In the genomic region with DNA sequence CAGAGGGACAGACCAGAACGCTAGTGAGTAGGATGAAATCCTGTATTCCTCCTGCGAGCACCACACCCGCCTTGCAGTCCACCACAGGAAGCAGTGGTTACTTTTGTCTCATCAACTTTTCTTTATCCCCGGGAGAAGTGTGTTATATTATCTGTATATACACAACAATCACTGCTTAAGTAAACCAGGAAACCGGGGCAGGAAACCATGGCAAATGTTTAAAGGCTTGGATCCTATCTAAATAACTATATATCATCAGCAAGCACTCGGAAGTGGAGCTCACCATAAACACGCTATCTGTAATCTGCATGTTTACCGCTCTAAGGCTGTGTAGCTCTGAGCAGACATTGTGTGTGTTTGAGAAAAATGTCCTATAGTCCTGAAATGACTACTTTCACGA, we compare ENCODE assay signal across 24 mouse cellular contexts. TPM values are rescaled to one million over a fixed set of nuclear protein-coding genes. Genes with fewer than 3 reads are reported as not detected.
DNase-seq lines count a peak whose midpoint lies in the region; ATAC-seq and TF ChIP-seq lines count a peak whose summit lies in the region.
"Had no signal": no experiment of that assay in that cellular context is flagged by ENCODE, and none has a peak within 500 bp of the region (broad histone marks: within the 10 kb centered on the region; RNA-seq: fewer than 3 reads in every experiment).

No protein-coding gene starts in this region.

- H3K36me3 ChIP-seq in lung, embryonic 14.5 days (ENCODE audit: insufficient read depth) = peaks cover 13% of the 10 kb centered on the region
- H3K36me3 ChIP-seq in intestine, embryonic 14.5 days (ENCODE audit: control insufficient read depth, insufficient read depth, low read length) = peaks cover 26% of the 10 kb centered on the region; the same call in 1 of the 2 replicates
- H3K36me3 ChIP-seq in lung, postnatal 0 days (ENCODE audit: insufficient read depth, low read length) = no peaks in the 10 kb centered on the region
- H3K36me3 ChIP-seq: embryonic facial prominence, embryonic 15.5 days; forebrain, embryonic 10.5 days; hindbrain, embryonic 12.5 days had no signal

- peak; percentile 82 for ATAC-seq in lung, embryonic 14.5 days (ENCODE audit: insufficient read depth)
- ATAC-seq in intestine, embryonic 14.5 days (replicated peaks; ENCODE audit: low FRiP score, low TSS enrichment, low read depth) = no peak
- peak; percentile 79 for ATAC-seq in lung, postnatal 0 days
- ATAC-seq in megakaryocyte-erythroid progenitor cell, adult 5-6 weeks (replicated peaks; ENCODE audit: low FRiP score, low TSS enrichment, poor library complexity, severe bottlenecking) = no peak
- ATAC-seq: forebrain, embryonic 14.5 days had no signal

- peak; percentile 95 for TF ChIP-seq EP300 in lung, postnatal 0 days (IDR thresholded peaks at IDR 0.05)

- H3K27me3 ChIP-seq in lung, embryonic 14.5 days (ENCODE audit: insufficient read depth, low read length) = no peaks in the 10 kb centered on the region
- H3K27me3 ChIP-seq in intestine, embryonic 14.5 days (replicated peaks; ENCODE audit: control insufficient read depth, insufficient read depth, low read length) = no peaks in the 10 kb centered on the region
- no peaks in the 10 kb centered on the region for H3K27me3 ChIP-seq in lung, postnatal 0 days (replicated peaks; ENCODE audit: insufficient read depth, low read length)
- H3K27me3 ChIP-seq: CH12.LX; embryonic facial prominence, embryonic 15.5 days; heart, embryonic 13.5 days; hindbrain, embryonic 12.5 days had no signal

- no peak overlapping the region for H3K9ac ChIP-seq in lung, embryonic 14.5 days
- no peak overlapping the region for H3K9ac ChIP-seq in intestine, embryonic 14.5 days (ENCODE audit: low read length)
- no peak overlapping the region for H3K9ac ChIP-seq in lung, postnatal 0 days (replicated peaks; ENCODE audit: low read depth)
- H3K9ac ChIP-seq: embryonic facial prominence, embryonic 15.5 days; heart, embryonic 13.5 days; hindbrain, embryonic 12.5 days had no signal

- peak overlapping the region; percentile 39; the same call in 1 of the 2 replicates for H3K27ac ChIP-seq in lung, embryonic 14.5 days (ENCODE audit: low read depth)
- H3K27ac ChIP-seq in intestine, embryonic 14.5 days (ENCODE audit: low read depth) = peak overlapping the region; percentile 47; the same call in 1 of the 2 replicates
- H3K27ac ChIP-seq in lung, postnatal 0 days (ENCODE audit: low read length) = no peak overlapping the region
- H3K27ac ChIP-seq: embryonic facial prominence, embryonic 15.5 days; forebrain, embryonic 10.5 days; gastrocnemius, adult 2 months; heart, embryonic 13.5 days; hindbrain, embryonic 12.5 days had no signal

- 30% methylated on average over 9 of the region's 9 CpGs for WGBS in lung, embryonic 14.5 days
- WGBS in intestine, embryonic 14.5 days = 20% methylated on average over 9 of the region's 9 CpGs
- 32% methylated on average over 9 of the region's 9 CpGs for WGBS in lung, postnatal 0 days

- DNase-seq in lung, embryonic 14.5 days = peak; percentile 76
- no peak for DNase-seq in lung, postnatal 25 days (ENCODE audit: low spot score)
- no peak for DNase-seq in intestine, embryonic 14.5 days (ENCODE audit: low spot score)
- DNase-seq in lung, postnatal 0 days (ENCODE audit: low spot score) = peak; percentile 48
- peak; percentile 46 to 49 for DNase-seq in lung, postnatal 4 days
- no peak for DNase-seq in thymus, postnatal 0 days (ENCODE audit: low spot score)
- DNase-seq: adrenal gland, adult 2 months; adrenal gland, postnatal 25 days; cerebellum, adult 2 months; cerebellum, postnatal 14 days; embryo, embryonic 11 days; gastrocnemius, adult 2 months; gastrocnemius, postnatal 25 days; heart, postnatal 36 days had no signal

- H3K4me3 ChIP-seq in lung, embryonic 14.5 days (ENCODE audit: low read depth, low read length) = no peak overlapping the region
- no peak overlapping the region for H3K4me3 ChIP-seq in intestine, embryonic 14.5 days (ENCODE audit: low read depth, low read length)
- no peak overlapping the region for H3K4me3 ChIP-seq in lung, postnatal 0 days (ENCODE audit: low read depth, low read length)
- H3K4me3 ChIP-seq: embryonic facial prominence, embryonic 15.5 days; erythroblast, embryonic 14.5 days; forebrain, embryonic 10.5 days; gastrocnemius, adult 2 months; heart, embryonic 13.5 days; hindbrain, embryonic 12.5 days had no signal

- no peak overlapping the region for H3K4me2 ChIP-seq in lung, embryonic 14.5 days
- H3K4me2 ChIP-seq in intestine, embryonic 14.5 days (ENCODE audit: low read length) = no peak overlapping the region
- H3K4me2 ChIP-seq in lung, postnatal 0 days (replicated peaks; ENCODE audit: low read depth, low read length) = no peak overlapping the region
- H3K4me2 ChIP-seq: embryonic facial prominence, embryonic 15.5 days; heart, embryonic 13.5 days; hindbrain, embryonic 12.5 days had no signal

- no peaks in the 10 kb centered on the region for H3K9me3 ChIP-seq in lung, embryonic 14.5 days (ENCODE audit: low read depth, low read length)
- 0 out of 2 replicates have a peak, but pooled peaks cover 2% of the 10 kb centered on the region for H3K9me3 ChIP-seq in intestine, embryonic 14.5 days (ENCODE audit: control insufficient read depth, low read length)
- H3K9me3 ChIP-seq in lung, postnatal 0 days (ENCODE audit: low read length) = no peaks in the 10 kb centered on the region
- H3K9me3 ChIP-seq: embryonic facial prominence, embryonic 15.5 days; forebrain, embryonic 10.5 days; hindbrain, embryonic 12.5 days had no signal

- no peaks in the 10 kb centered on the region for H3K4me1 ChIP-seq in lung, embryonic 14.5 days (ENCODE audit: insufficient read depth)
- peaks cover 12% of the 10 kb centered on the region; the same call in 1 of the 2 replicates for H3K4me1 ChIP-seq in intestine, embryonic 14.5 days (replicated peaks; ENCODE audit: control insufficient read depth, insufficient read depth, low read length)
- H3K4me1 ChIP-seq in lung, postnatal 0 days (ENCODE audit: insufficient read depth, low read depth, low read length) = no peaks in the 10 kb centered on the region
- H3K4me1 ChIP-seq: embryonic facial prominence, embryonic 15.5 days; forebrain, embryonic 10.5 days; hindbrain, embryonic 12.5 days had no signal

- no peak for TF ChIP-seq CTCF in lung, embryonic 14.5 days (IDR thresholded peaks at IDR 0.05; ENCODE audit: low read depth)
- TF ChIP-seq CTCF in lung, postnatal 0 days (IDR thresholded peaks at IDR 0.05) = no peak

RNA-seq across cellular contexts. Expression of a gene that starts 13.1 kb away (rescaled TPM):
- polyA plus RNA-seq in lung, embryonic 14.5 days (2014; fragmentation: Nextera tagmentation; extraction: Ambion mirVana) = 11.2 and 11.3 TPM in 2 replicates
- 11.0 and 11.1 TPM in 2 replicates for polyA plus RNA-seq in intestine, embryonic 14.5 days (2014; fragmentation: Nextera tagmentation; extraction: Ambion mirVana)
- polyA plus RNA-seq in lung, postnatal 0 days (2015; fragmentation: Nextera tagmentation; extraction: Ambion mirVana) = 11.2 and 16.4 TPM in 2 replicates
- total RNA-seq in megakaryocyte-erythroid progenitor cell, adult 5-6 weeks (2014; fragmentation: Nextera tagmentation) = not detected in 2 replicates
- total RNA-seq in megakaryocyte-erythroid progenitor cell, adult 5-6 weeks (2017) = not detected in 2 replicates
- 0.45 and 0.49 TPM in 2 replicates for polyA plus RNA-seq in thymus, postnatal 0 days (2015; fragmentation: Nextera tagmentation; extraction: Ambion mirVana)
- total RNA-seq: CH12.LX; common myeloid progenitor, adult 5-6 weeks; granulocyte monocyte progenitor cell, adult 5-6 weeks had no signal
- polyA plus RNA-seq: erythroblast, embryonic 14.5 days had no signal

Comparison
In these comparisons a context has a peak if more than half of its experiments do, and no peak if none do; other contexts are left out.
1. DNase-seq: peak in lung, embryonic 14.5 days (single experiment), lung, postnatal 0 days (single experiment) and lung, postnatal 4 days (2 of 2); none in lung, postnatal 25 days (single experiment), intestine, embryonic 14.5 days (single experiment) and thymus, postnatal 0 days (single experiment).
2. ATAC-seq: peak in lung, embryonic 14.5 days (single experiment) and lung, postnatal 0 days (single experiment); none in intestine, embryonic 14.5 days (single experiment) and megakaryocyte-erythroid progenitor cell, adult 5-6 weeks (single experiment).